Mouse (Mus musculus): Measurements from ENCODE around the gene Sec16b.

DNA sequence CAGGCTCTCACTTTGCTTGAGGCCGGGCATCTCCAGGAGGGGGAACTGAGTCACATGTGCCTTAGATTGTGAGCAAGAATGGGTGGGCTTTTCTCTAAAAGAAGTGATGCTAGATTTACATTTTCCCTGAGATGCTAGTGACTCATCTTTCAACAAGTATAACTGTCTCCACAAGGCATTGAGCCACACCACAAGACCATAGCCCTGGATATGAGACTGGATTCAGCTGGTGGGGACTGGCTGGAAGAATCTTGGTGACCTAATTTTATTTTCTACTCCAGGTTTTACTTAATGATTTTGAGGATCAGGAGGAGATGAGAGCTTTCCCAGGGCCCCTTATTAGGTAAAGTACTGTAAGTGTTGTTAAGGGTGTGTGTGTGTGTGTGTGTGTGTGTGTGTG lies 29.0 kb downstream of the Sec16b start:
- no peak for TF ChIP-seq POLR2A (IDR thresholded peaks at IDR 0.05; ENCODE audit: borderline replicate concordance, extremely low read depth, low read depth, low read length)
- TF ChIP-seq CTCF (IDR thresholded peaks at IDR 0.05; ENCODE audit: insufficient read depth, low read length), result no peak
